Mouse (Mus musculus): Measurements from ENCODE around the gene 5730596B20Rik.

The 5730596B20Rik gene

GRCm38 (mm10) chr6:52177061-52177735 lies at the start of gene 5730596B20Rik:
Gene 5730596B20Rik, plus strand, starts transcription at chr6:52177498.
- DNase-seq (ENCODE audit: low spot score in 2 of 2), result no peak

- DNase-seq (ENCODE audit: low spot score in 2 of 2), result no peak
Observed at GRCm38 (mm10) chr6:52137841-52138535, 39.3 kb upstream of the 5730596B20Rik start.

- no peak for DNase-seq (ENCODE audit: low spot score in 2 of 2)
Observed at GRCm38 (mm10) chr6:52138576-52138975, 38.7 kb upstream of the 5730596B20Rik start.

DNA sequence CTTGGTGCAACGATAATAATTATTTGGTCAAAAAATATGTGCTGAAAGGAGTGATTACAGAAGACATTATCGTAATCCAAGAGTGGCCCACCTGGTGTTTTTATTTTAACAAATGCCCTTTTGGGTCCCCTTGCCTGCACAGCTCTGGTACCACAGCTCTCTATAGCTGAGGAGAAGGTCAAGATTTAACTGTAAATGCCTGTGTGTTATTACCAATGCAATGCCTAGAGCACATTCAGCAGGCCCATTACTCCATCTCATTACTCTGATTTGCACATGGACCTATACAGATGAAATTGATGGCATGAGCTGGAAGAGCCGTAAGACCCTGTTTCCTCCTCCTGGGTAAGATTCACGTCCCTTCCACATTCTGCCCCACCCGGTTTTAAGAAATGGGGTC lies 38.2 kb upstream of the 5730596B20Rik start:
- no peak for DNase-seq (ENCODE audit: low spot score in 2 of 2)

- DNase-seq (ENCODE audit: low spot score in 2 of 2), result no peak
Observed at GRCm38 (mm10) chr6:52150401-52150966, 26.8 kb upstream of the 5730596B20Rik start.

GRCm38 (mm10) chr6:52151571-52151970 lies 25.7 kb upstream of the 5730596B20Rik start:
- no peak for DNase-seq (ENCODE audit: low spot score in 2 of 2)

DNA sequence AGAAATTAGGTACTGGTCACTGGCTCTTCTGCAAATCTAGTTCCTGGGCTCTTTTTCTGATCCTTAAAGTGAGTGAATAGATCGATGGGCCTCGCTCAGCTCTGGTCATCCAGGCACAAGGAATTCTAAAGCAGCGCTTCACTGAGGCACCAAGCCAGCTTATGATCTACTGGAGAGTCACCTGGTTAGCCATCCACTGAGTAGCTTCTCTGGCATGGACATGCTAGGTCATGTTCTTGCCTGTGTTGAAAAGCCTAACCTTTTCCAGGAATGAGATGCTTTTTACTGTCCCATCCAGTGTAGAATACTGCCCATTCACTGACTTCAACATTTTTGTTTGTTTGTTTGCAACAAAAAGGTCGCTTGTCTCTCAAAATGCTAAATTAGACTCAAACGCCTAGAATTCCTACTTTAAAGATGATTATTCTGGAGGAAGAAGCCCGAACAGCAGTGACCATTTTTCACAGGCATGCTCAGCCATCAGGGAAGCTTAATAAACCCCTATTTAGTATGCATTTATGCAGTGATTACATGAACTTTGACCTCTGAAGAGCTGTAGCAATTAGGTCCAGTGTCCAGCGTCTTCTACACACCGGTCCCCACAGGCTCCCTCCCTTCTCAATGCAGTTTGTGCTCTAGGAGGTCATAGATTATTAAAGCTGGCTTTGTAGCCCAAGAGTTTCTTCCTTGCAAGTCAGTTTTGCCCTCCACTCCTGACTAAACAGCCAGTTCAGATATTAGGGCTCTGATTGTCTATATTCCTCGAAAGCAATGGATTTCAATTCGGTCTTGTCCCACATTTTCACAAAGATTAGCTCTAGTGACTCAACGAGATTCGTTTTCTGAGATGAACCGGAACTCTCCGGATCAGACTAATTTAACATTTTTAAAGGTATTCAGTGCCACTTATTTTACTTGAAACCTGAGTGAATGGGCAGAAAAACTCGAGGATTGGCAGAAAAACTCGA lies 24.8 kb upstream of the 5730596B20Rik start:
- no peak for DNase-seq (ENCODE audit: low spot score in 2 of 2)

DNA sequence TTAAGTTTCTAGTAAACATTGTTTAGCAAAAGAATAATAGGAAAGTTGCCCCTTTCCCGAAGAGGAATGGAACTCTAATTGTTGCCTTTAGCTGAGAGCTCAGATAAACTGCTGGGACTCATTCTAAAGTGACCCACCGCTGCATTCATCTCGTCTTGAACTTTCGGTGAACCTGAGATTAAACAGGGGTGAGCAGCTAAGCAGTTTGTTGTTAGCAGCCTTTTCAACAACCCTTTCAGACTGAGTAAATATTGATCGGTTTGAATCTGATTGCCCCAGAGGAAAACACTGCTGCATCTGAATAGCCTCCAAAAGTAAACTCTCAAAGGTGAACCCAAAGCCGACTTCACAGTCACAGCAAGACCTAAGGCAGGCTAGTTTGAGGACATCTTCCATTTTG lies 24.0 kb upstream of the 5730596B20Rik start:
- DNase-seq (ENCODE audit: low spot score in 2 of 2), result no peak

DNA sequence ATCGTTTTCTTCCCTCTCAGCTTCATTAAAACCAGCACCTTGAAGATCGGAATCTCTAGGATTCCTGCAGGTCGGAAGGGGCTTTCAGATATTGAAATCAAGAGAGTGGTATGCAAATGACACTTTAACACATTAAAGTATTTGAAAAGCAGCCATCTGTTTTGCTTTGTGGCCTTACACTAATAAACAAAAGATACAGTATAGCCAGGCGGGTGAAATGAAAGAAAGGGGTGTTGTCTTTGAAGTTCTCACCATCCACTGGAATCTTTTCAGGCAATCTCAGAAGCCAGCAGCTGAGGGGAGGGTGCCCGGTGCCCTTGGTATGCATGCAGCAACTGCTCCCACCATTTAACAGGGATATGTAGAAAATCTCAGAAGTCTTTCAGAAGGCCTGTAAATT lies 23.3 kb upstream of the 5730596B20Rik start:
- DNase-seq (ENCODE audit: low spot score in 2 of 2), result no peak

- DNase-seq (ENCODE audit: low spot score in 2 of 2), result no peak
Observed at GRCm38 (mm10) chr6:52155471-52155870, 21.8 kb upstream of the 5730596B20Rik start.

- no peak for DNase-seq (ENCODE audit: low spot score in 2 of 2)
Observed at GRCm38 (mm10) chr6:52156551-52157200, 20.6 kb upstream of the 5730596B20Rik start.

DNA sequence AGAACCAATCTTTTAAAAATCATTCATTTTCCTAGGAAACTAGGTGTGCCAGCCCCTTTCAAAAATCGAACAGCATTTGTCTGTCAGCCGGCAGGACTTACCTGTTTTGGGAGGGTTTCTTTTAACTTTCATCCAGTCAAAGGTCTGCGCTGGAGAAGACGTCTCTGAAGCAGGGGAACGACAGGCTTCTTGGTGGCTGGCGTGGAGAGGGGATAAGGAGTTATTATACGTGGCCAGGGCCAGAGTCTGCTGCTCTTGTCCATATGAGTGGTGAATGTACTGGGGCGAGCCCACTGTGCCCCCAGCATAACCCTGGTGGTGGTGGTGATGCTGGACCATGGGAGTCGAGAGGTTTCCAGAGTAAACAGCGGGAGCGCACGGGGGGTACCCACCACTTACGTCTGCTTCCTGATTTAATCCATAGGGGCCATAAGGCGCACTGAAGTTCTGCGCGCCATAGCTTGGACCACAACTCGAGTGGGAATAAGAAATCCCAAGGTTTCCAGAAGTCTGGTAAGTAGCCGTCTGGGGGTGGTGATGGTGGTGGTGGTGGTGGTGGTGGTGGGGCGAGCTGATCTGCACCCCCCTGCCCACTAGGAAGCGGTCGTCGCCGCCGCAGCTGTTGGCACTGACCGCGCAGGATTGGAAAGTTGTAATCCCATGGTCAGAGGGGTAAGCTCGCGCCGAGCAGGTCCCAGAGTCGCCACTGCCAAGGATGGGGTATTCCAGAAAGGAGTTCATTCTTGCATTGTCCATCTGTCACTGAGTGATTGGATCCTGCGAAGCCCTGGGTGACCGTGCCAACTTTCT lies 19.6 kb upstream of the 5730596B20Rik start:
- DNase-seq (ENCODE audit: low spot score in 2 of 2), result no peak

DNA sequence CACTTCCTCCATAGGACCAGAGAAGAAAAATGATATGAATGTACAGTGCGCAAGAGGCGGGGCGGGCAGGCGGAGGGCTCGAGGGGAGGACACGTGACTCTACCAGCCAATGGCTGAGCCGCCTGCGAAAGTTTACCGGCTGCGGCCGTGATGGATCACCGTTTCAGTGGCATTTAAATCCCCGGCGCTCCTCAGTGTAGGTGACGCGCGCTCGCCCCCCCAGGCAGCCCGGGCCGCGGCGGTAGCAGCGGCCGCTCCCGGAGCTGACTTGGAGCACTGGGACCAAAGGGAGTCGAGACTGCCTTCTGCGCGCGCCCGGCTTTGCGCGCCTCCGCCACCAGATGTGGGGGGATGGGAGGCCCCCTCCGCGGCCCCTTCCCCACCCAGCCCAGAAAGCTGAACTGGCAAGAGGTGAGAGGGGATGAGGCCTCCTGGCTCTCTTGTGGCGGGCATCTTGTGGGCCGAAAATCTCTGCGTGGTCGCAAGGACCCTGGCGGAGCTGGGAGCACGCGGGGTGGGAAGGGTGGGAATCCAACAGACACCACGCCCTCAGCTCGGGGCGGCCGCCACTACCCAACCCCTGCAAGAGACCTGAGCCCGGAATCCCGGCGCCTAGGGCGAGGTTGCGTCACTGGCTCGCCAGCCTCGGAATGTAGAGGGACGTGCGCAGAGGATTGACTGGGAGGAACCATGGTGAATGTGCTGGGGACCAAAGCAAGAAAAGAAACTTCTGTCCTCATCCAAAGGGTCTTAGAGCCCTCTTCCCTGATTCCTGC lies 18.8 kb upstream of the 5730596B20Rik start, which contains the start of gene Hoxa1:
Hoxa1 (minus strand) TSS at position 42 of the 776 bp plus-strand sequence.
- DNase-seq (ENCODE audit: low spot score in 2 of 2), result no peak

DNA sequence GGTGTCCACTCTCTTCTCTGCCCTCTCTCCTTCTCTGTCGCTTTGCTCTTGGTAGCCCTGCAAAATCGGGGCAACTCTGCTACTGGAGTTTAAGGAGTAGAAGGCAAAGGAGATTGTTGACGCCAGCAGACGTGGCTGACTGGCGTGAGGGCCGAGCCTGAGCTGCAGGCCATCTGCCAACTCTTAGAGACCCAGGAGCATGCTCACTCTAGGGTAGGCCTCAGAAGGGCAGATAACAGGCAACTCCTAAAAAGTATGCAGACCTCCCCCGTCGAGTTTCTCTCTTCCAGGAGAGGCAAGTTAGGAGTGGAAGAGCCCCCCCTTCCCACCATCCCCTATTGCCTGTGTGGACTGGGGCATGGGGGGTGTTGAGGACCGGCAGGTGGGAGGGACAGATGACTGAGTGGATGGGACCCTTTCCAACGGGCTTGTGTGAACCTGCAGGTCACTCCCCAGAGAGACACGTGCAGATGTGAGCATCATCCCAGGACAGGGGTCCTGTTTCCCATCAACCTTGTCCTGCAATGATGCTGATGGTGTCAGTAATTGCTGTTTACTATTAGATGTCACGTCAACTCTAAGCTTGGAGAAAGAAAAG lies 18.0 kb upstream of the 5730596B20Rik start:
- no peak for DNase-seq (ENCODE audit: low spot score in 2 of 2)

DNA sequence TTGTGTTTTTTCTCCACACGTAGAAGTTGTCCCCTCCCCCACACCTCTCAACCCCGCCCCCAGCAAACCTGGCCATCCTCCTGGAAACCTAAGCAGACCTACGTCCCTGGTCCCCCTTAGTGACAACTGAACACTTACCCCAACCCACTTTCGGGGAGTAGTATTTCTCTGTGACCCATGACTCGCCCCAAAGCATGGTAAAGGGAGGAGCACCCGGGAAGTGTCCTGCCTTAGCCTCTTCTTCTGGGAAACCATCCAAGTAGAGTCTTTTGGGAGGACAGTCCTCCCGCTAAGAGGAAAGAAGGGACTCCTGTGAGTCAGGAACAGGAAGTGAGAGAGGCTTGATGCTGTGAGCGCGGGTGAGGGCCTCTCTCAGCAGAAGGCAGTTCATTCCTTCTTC lies 17.3 kb upstream of the 5730596B20Rik start:
- no peak for DNase-seq (ENCODE audit: low spot score in 2 of 2)

- DNase-seq (ENCODE audit: low spot score in 2 of 2), result no peak
Observed at GRCm38 (mm10) chr6:52160511-52161335, 16.6 kb upstream of the 5730596B20Rik start.

DNA sequence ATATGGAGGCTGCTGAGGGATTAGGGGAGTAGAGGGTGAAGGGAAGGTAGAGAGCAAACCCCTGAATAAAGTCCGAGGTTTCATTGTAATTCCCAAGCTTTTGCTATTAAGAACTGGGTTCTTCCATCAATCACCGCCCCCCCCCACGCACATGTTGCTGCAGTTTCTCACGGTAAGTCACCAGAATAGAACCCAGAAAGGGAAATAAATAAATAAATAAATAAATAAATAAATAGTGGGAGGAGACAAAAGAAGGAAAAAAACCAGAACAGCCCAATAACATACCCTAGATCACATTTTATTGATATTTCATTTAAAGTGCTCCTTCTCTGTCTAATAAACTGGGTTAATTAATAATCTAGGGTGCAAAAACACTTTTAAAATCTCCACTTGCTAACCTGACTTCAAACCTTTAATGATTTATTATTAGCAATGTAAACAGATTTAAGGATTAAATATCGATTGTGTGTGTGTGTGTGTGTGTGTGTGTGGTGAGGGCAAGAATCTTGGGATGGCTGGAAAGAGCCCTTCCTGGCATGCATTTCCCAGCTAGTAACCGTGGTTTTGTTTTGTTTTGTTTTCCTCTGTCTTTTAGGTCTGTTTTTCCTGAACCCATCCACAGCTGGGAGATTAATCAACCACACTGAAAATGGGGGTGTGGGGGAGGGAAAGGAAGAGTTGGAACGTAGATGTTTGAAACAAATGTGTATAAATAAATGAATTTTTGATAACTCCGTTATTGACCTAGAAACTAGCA lies 15.8 kb upstream of the 5730596B20Rik start:
- no peak for DNase-seq (ENCODE audit: low spot score in 2 of 2)

GRCm38 (mm10) chr6:52162093-52162380 lies 15.3 kb upstream of the 5730596B20Rik start:
- no peak for DNase-seq (ENCODE audit: low spot score in 2 of 2)
